18 mouse cellular contexts compared by ENCODE assay signal in the genomic region with DNA sequence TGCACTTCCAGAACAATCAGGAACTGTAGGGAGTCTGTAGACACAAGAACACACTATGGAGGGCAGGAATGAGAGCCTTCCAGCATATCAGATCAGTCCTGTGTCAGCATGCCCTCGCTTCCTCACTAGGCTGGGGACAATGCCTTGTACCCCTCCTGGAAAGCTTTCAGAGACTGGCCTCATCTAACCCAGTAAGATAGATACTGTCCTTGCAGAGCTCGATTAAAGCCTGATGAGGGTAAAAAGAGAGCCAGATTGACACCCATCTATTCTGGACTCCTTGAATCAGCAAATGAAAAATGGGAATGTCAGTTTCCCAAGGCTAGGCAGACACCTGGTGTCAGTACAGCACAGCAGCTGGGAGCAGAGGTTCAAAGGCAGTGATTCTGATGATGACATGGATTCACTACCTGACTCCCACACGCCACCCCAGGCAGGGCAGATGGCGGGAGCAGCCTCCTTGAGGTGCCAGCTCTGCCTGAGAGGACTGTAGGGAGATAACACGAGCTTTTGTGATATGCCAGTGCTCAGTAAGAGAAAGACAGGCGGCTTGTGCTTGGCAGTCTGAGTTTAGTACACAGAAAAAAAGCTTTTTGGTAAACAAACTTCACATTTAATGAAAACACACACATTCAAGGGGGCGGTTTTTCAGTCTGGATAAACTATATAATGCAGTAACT.
"Had no signal": no experiment of that assay in that cellular context is flagged by ENCODE, and none has a peak within 500 bp of the region (broad histone marks: within the 10 kb centered on the region; RNA-seq: fewer than 3 reads in every experiment).

No protein-coding gene starts in this region.

- H3K9me3 ChIP-seq: limb, embryonic 10.5 days; liver, embryonic 15.5 days; megakaryocyte, embryonic 14.5 days; midbrain, embryonic 13.5 days; neural tube, embryonic 15.5 days had no signal

- H3K9ac ChIP-seq: liver, embryonic 15.5 days; midbrain, embryonic 13.5 days; neural tube, embryonic 15.5 days had no signal

- DNase-seq: kidney, adult 18-20 months; kidney, postnatal 14 days; lung, adult 2 months; lung, postnatal 36 days; right cerebral cortex, adult 18-20 months; right cerebral cortex, postnatal 25 days; thymus, adult 2 months; thymus, postnatal 25 days had no signal

- H3K4me2 ChIP-seq: liver, embryonic 11.5 days; liver, embryonic 15.5 days; midbrain, embryonic 13.5 days; neural tube, embryonic 15.5 days had no signal

- ATAC-seq: lung, postnatal 0 days; midbrain, embryonic 13.5 days had no signal

- H3K4me1 ChIP-seq: liver, embryonic 15.5 days; megakaryocyte, embryonic 14.5 days; midbrain, embryonic 13.5 days; neural tube, embryonic 15.5 days had no signal

- H3K4me3 ChIP-seq: left cerebral cortex, adult 2 months; limb, embryonic 10.5 days; liver, embryonic 15.5 days; megakaryocyte, embryonic 14.5 days; midbrain, embryonic 13.5 days; myocyte; neural tube, embryonic 15.5 days had no signal

- H3K27me3 ChIP-seq: liver, embryonic 15.5 days; megakaryocyte, embryonic 14.5 days; midbrain, embryonic 13.5 days; neural tube, embryonic 15.5 days had no signal

- H3K27ac ChIP-seq: left cerebral cortex, adult 2 months; limb, embryonic 10.5 days; liver, embryonic 15.5 days; midbrain, embryonic 13.5 days; neural tube, embryonic 15.5 days; stomach, postnatal 0 days had no signal
